Mouse (Mus musculus): ENCODE measurements around the gene Stx12. TPM values are rescaled to one million over a fixed set of nuclear protein-coding genes. Genes with fewer than 3 reads are reported as not detected.
A peak's percentile ranks its signal among the peaks of the same experiment; 100 is the strongest.

Gene Stx12
- polyA plus RNA-seq, 1 experiment, result 18.9 TPM

- Histone ChIP-seq H3K4me1 (ENCODE audit: control insufficient read depth, insufficient read depth, insufficient read length, low read length) (no peaks in the 10 kb centered on the region), H3K36me3 (ENCODE audit: control insufficient read depth, insufficient read depth, low read length) (peaks cover 21% of the 10 kb centered on the region), H3K27me3 (ENCODE audit: control insufficient read depth, insufficient read depth, low read length) (no peaks in the 10 kb centered on the region), H3K27ac (ENCODE audit: insufficient read depth, low read depth, low read length) (no peak overlapping the region), H3K4me3 (ENCODE audit: low read depth, low read length) (no peak overlapping the region)
- 58% methylated on average over 8 of the region's 8 CpGs for WGBS
- TF ChIP-seq CTCF (IDR thresholded peaks at IDR 0.05; ENCODE audit: extremely low read depth, insufficient read length, insufficient replicate concordance, low read depth, low read length), result peak; percentile 82; the same call in 1 of the 2 replicates
- TF ChIP-seq POLR2A (IDR thresholded peaks at IDR 0.05; ENCODE audit: low read depth, low read length), result no peak
Measured at GRCm38 (mm10) chr4:132823614-132824366, 60.5 kb downstream of the Stx12 start.

GRCm38 (mm10) chr4:132818442-132818841 is 65.9 kb downstream of the Stx12 start:
- no peaks in the 10 kb centered on the region for H3K36me3 ChIP-seq (ENCODE audit: control insufficient read depth, insufficient read depth, low read length)
- TF ChIP-seq CTCF (IDR thresholded peaks at IDR 0.05; ENCODE audit: extremely low read depth, insufficient read length, insufficient replicate concordance, low read depth, low read length), result no peak
- TF ChIP-seq POLR2A (IDR thresholded peaks at IDR 0.05; ENCODE audit: low read depth, low read length), result no peak
- H3K4me1 ChIP-seq (ENCODE audit: control insufficient read depth, insufficient read depth, insufficient read length, low read length), result no peaks in the 10 kb centered on the region
- H3K4me3 ChIP-seq (ENCODE audit: low read depth, low read length), result no peak overlapping the region
- no peaks in the 10 kb centered on the region for H3K27me3 ChIP-seq (ENCODE audit: control insufficient read depth, insufficient read depth, low read length)
- WGBS, result 65% methylated on average over 2 of the region's 2 CpGs
- H3K27ac ChIP-seq (ENCODE audit: insufficient read depth, low read depth, low read length), result no peak overlapping the region

GRCm38 (mm10) chr4:132816855-132817254 is 67.5 kb downstream of the Stx12 start:
- no peaks in the 10 kb centered on the region for H3K4me1 ChIP-seq (ENCODE audit: control insufficient read depth, insufficient read depth, insufficient read length, low read length)
- H3K27ac ChIP-seq (ENCODE audit: insufficient read depth, low read depth, low read length), result peak overlapping the region; percentile 32; the same call in 1 of the 2 replicates
- H3K4me3 ChIP-seq (ENCODE audit: low read depth, low read length), result no peak overlapping the region
- 71% methylated on average over 2 of the region's 2 CpGs for WGBS
- TF ChIP-seq POLR2A (IDR thresholded peaks at IDR 0.05; ENCODE audit: low read depth, low read length) (no peak), CTCF (IDR thresholded peaks at IDR 0.05; ENCODE audit: extremely low read depth, insufficient read length, insufficient replicate concordance, low read depth, low read length) (no peak)
- no peaks in the 10 kb centered on the region for H3K36me3 ChIP-seq (ENCODE audit: control insufficient read depth, insufficient read depth, low read length)
- no peaks in the 10 kb centered on the region for H3K27me3 ChIP-seq (ENCODE audit: control insufficient read depth, insufficient read depth, low read length)

- WGBS, result 66% methylated on average over 7 of the region's 7 CpGs
- peak overlapping the region; percentile 5; the same call in 1 of the 2 replicates for H3K27ac ChIP-seq (ENCODE audit: insufficient read depth, low read depth, low read length)
- no peak for TF ChIP-seq POLR2A (IDR thresholded peaks at IDR 0.05; ENCODE audit: low read depth, low read length)
- no peak for TF ChIP-seq CTCF (IDR thresholded peaks at IDR 0.05; ENCODE audit: extremely low read depth, insufficient read length, insufficient replicate concordance, low read depth, low read length)
Measured at GRCm38 (mm10) chr4:132816404-132816803, 67.9 kb downstream of the Stx12 start.

GRCm38 (mm10) chr4:132809621-132810020 is 74.7 kb downstream of the Stx12 start:
- Histone ChIP-seq H3K27me3 (ENCODE audit: control insufficient read depth, insufficient read depth, low read length) (no peaks in the 10 kb centered on the region), H3K36me3 (ENCODE audit: control insufficient read depth, insufficient read depth, low read length) (no peaks in the 10 kb centered on the region), H3K27ac (ENCODE audit: insufficient read depth, low read depth, low read length) (peak overlapping the region; percentile 45), H3K4me1 (ENCODE audit: control insufficient read depth, insufficient read depth, insufficient read length, low read length) (peaks cover 13% of the 10 kb centered on the region; the same call in 1 of the 2 replicates), H3K4me3 (ENCODE audit: low read depth, low read length) (no peak overlapping the region)
- no peak for TF ChIP-seq CTCF (IDR thresholded peaks at IDR 0.05; ENCODE audit: extremely low read depth, insufficient read length, insufficient replicate concordance, low read depth, low read length)
- no peak for TF ChIP-seq POLR2A (IDR thresholded peaks at IDR 0.05; ENCODE audit: low read depth, low read length)
- 79% methylated on average over 5 of the region's 5 CpGs for WGBS

More at GRCm38 (mm10) chr4:132816404-132816803, 67.9 kb downstream of the Stx12 start:
- Histone ChIP-seq H3K36me3 (ENCODE audit: control insufficient read depth, insufficient read depth, low read length) (no peaks in the 10 kb centered on the region), H3K4me1 (ENCODE audit: control insufficient read depth, insufficient read depth, insufficient read length, low read length) (no peaks in the 10 kb centered on the region), H3K27me3 (ENCODE audit: control insufficient read depth, insufficient read depth, low read length) (no peaks in the 10 kb centered on the region), H3K4me3 (ENCODE audit: low read depth, low read length) (no peak overlapping the region)

- H3K36me3 ChIP-seq (ENCODE audit: control insufficient read depth, insufficient read depth, low read length), result no peaks in the 10 kb centered on the region
- TF ChIP-seq CTCF (IDR thresholded peaks at IDR 0.05; ENCODE audit: extremely low read depth, insufficient read length, insufficient replicate concordance, low read depth, low read length) (no peak), POLR2A (IDR thresholded peaks at IDR 0.05; ENCODE audit: low read depth, low read length) (no peak)
- 59% methylated on average over 5 of the region's 5 CpGs for WGBS
- peak overlapping the region; percentile 82 for H3K27ac ChIP-seq (ENCODE audit: insufficient read depth, low read depth, low read length)
- no peaks in the 10 kb centered on the region for H3K27me3 ChIP-seq (ENCODE audit: control insufficient read depth, insufficient read depth, low read length)
- H3K4me1 ChIP-seq (ENCODE audit: control insufficient read depth, insufficient read depth, insufficient read length, low read length), result peaks cover 13% of the 10 kb centered on the region; the same call in 1 of the 2 replicates
- H3K4me3 ChIP-seq (ENCODE audit: low read depth, low read length), result no peak overlapping the region
Measured at GRCm38 (mm10) chr4:132807771-132808641, 76.3 kb downstream of the Stx12 start.
